In the genomic region with DNA sequence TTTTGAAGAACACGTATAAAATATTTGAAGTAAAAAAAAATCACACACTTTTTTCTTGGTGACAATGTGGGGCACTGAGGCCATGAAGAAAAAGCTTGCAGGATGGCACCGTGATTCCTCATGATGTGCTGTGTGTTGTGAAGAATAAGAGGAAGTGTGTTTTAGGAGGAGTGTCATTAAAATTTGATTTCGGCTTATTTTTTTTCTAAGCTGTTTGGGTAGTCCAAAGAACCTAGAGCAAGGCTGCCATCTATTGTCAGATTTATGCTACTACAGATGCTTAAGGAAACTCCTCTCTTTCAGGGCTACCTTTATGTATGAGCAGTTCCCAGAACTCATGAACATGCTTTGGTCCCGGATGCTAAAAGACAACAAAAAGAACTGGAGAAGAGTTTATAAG, we compare ENCODE assay signal across 9 mouse cellular contexts. TPM values are rescaled to one million over a fixed set of nuclear protein-coding genes. Genes with fewer than 3 reads are reported as not detected.
DNase-seq lines count a peak whose midpoint lies in the region; ATAC-seq and TF ChIP-seq lines count a peak whose summit lies in the region.
"Had no signal": no experiment of that assay in that cellular context is flagged by ENCODE, and none has a peak within 500 bp of the region (broad histone marks: within the 10 kb centered on the region; RNA-seq: fewer than 3 reads in every experiment).

No protein-coding gene starts in this region.

- 56% methylated on average over 4 of the region's 4 CpGs for WGBS in midbrain, embryonic 14.5 days
- WGBS in midbrain, embryonic 15.5 days = 52% methylated on average over 4 of the region's 4 CpGs

- peaks cover 6% of the 10 kb centered on the region; the same call in 1 of the 2 replicates for H3K36me3 ChIP-seq in midbrain, embryonic 14.5 days (ENCODE audit: control insufficient read depth, insufficient read depth, low read length)
- H3K36me3 ChIP-seq in midbrain, embryonic 15.5 days (replicated peaks) = no peaks in the 10 kb centered on the region

- no peaks in the 10 kb centered on the region for H3K9me3 ChIP-seq in midbrain, embryonic 14.5 days (ENCODE audit: control insufficient read depth, low read length)
- H3K9me3 ChIP-seq in midbrain, embryonic 15.5 days = no peaks in the 10 kb centered on the region
- H3K9me3 ChIP-seq: liver, embryonic 13.5 days had no signal

- no peak overlapping the region for H3K27ac ChIP-seq in gastrocnemius, adult 2 months
- H3K27ac ChIP-seq in midbrain, embryonic 14.5 days (replicated peaks; ENCODE audit: low read depth, low read length) = no peak overlapping the region
- no peak overlapping the region for H3K27ac ChIP-seq in midbrain, embryonic 15.5 days
- H3K27ac ChIP-seq: liver, embryonic 13.5 days had no signal

- ATAC-seq in midbrain, embryonic 14.5 days (ENCODE audit: low FRiP score, low TSS enrichment) = no peak
- ATAC-seq in midbrain, embryonic 15.5 days (replicated peaks) = no peak

- no peaks in the 10 kb centered on the region for H3K4me1 ChIP-seq in midbrain, embryonic 14.5 days (ENCODE audit: control insufficient read depth, insufficient read depth, low read length)
- peaks cover 27% of the 10 kb centered on the region for H3K4me1 ChIP-seq in midbrain, embryonic 15.5 days

- no peaks in the 10 kb centered on the region for H3K27me3 ChIP-seq in midbrain, embryonic 14.5 days (ENCODE audit: control insufficient read depth, insufficient read depth, low read length)
- H3K27me3 ChIP-seq in midbrain, embryonic 15.5 days (replicated peaks) = no peaks in the 10 kb centered on the region
- H3K27me3 ChIP-seq: liver, embryonic 13.5 days had no signal

- intact Hi-C loops in gastrocnemius, adult 2 months (cut with DNase I) = loop anchor here (10.0 kb wide), 4 partner anchors 129 to 1299 kb away; partner anchors contain the start of gene Ebf1
- intact Hi-C loops in gastrocnemius, postnatal 14 days (cut with DNase I; ENCODE audit: low total_unique reads) = loop anchor here (10.0 kb wide), 2 partner anchors 129 to 1289 kb away; no protein-coding TSS in a partner anchor

- DNase-seq in gastrocnemius, adult 2 months = no peak
- no peak for DNase-seq in gastrocnemius, postnatal 14 days
- peak; percentile 86 for DNase-seq in midbrain, embryonic 14.5 days
- peak; percentile 63 for DNase-seq in embryo, embryonic 11 days
- peak; percentile 21 to 28 for DNase-seq in natural killer cell, adult 2 months (ENCODE audit: low spot score in 2 of 2)
- DNase-seq in right cerebral cortex, postnatal 4 days = no peak
- DNase-seq in adrenal gland, postnatal 4 days (ENCODE audit: low spot score in 2 of 2) = no peak
- DNase-seq: liver, embryonic 13.5 days had no signal

- no peak overlapping the region for H3K9ac ChIP-seq in midbrain, embryonic 14.5 days (replicated peaks; ENCODE audit: low read length)
- no peak overlapping the region for H3K9ac ChIP-seq in midbrain, embryonic 15.5 days
- H3K9ac ChIP-seq: liver, embryonic 13.5 days had no signal

- TF ChIP-seq CTCF in gastrocnemius, adult 2 months (IDR thresholded peaks at IDR 0.05) = peak; percentile 84

- H3K4me3 ChIP-seq in gastrocnemius, adult 2 months = no peak overlapping the region
- no peak overlapping the region for H3K4me3 ChIP-seq in midbrain, embryonic 14.5 days (replicated peaks; ENCODE audit: low read depth, low read length)
- H3K4me3 ChIP-seq in midbrain, embryonic 15.5 days = no peak overlapping the region
- H3K4me3 ChIP-seq: liver, embryonic 13.5 days had no signal

- no peak overlapping the region for H3K4me2 ChIP-seq in midbrain, embryonic 14.5 days (ENCODE audit: low read length)
- H3K4me2 ChIP-seq in midbrain, embryonic 15.5 days = no peak overlapping the region
- H3K4me2 ChIP-seq: liver, embryonic 13.5 days had no signal

RNA-seq across cellular contexts. Expression of gene Clint1, which starts 32.2 kb away (rescaled TPM):
- total RNA-seq in gastrocnemius, adult 2 months (2021) = 10 to 100 TPM; 40.2 to 44.9 TPM
- total RNA-seq in gastrocnemius, postnatal 14 days (2021) = 10 to 100 TPM; 32.4 to 37.7 TPM
- polyA plus RNA-seq in midbrain, embryonic 14.5 days (2014; fragmentation: Nextera tagmentation; extraction: Ambion mirVana) = 42.7 and 45.5 TPM in 2 replicates
- polyA plus RNA-seq in midbrain, embryonic 15.5 days (2015; fragmentation: Nextera tagmentation; extraction: Ambion mirVana) = 42.8 TPM in 2 replicates
- total RNA-seq in adrenal gland, postnatal 4 days (2021) = 10 to 100 TPM; 87.3 to 98.2 TPM

Comparison
In these comparisons a context has a peak if more than half of its experiments do, and no peak if none do; other contexts are left out.
1. DNase-seq: peak in midbrain, embryonic 14.5 days (single experiment), embryo, embryonic 11 days (single experiment) and natural killer cell, adult 2 months (2 of 2); none in gastrocnemius, adult 2 months (single experiment), gastrocnemius, postnatal 14 days (single experiment), right cerebral cortex, postnatal 4 days (single experiment) and adrenal gland, postnatal 4 days (0 of 2).